Comparison of ENCODE assay signal across 8 mouse cellular contexts in the genomic region with DNA sequence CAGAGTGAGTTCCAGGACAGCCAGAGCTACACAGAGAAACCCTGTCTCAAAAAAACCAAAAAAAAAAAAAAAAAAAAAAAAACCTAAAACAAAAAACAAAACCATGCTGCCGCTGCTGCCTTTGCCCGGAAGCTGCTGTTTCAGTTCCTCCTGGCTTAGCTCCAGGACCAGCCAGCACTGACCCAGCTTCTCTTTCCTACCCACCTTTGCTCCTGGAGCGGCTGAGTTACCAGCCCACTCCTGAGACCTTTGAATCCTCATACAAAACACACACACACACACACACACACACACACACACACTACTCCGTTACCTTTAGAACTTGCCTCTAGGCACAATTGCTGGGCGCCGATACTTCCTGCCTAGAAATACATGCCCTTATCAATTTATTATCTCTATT. TPM values are rescaled to one million over a fixed set of nuclear protein-coding genes. Genes with fewer than 3 reads are reported as not detected.
DNase-seq lines count a peak whose midpoint lies in the region; ATAC-seq lines count a peak whose summit lies in the region.
"Had no signal": no experiment of that assay in that cellular context is flagged by ENCODE, and none has a peak within 500 bp of the region (broad histone marks: within the 10 kb centered on the region; RNA-seq: fewer than 3 reads in every experiment).

No protein-coding gene starts in this region.

- ATAC-seq in granulocyte monocyte progenitor cell, adult 5-6 weeks (replicated peaks; ENCODE audit: poor library complexity, severe bottlenecking) = peak; percentile 86

- H3K27me3 ChIP-seq in splenic B cell, adult 2 months (ENCODE audit: control insufficient read depth, insufficient read depth, low read length, poor library complexity, severe bottlenecking) = no peaks in the 10 kb centered on the region

- DNase-seq in spleen, postnatal 36 days (ENCODE audit: low spot score in 2 of 2) = peak; percentile 55 to 57
- DNase-seq in spleen, postnatal 14 days (ENCODE audit: low spot score in 2 of 2) = no peak
- peak; percentile 63 for DNase-seq in kidney, postnatal 14 days
- peak; percentile 81 for DNase-seq in splenic B cell, adult 2 months (ENCODE audit: low read depth, low spot score)
- no peak for DNase-seq in right cerebral cortex, adult 2 months (ENCODE audit: low spot score in 2 of 2)
- no peak for DNase-seq in ovary, postnatal 10 days (ENCODE audit: low spot score)
- DNase-seq: left cerebral cortex, postnatal 4 days had no signal

- H3K36me3 ChIP-seq in splenic B cell, adult 2 months (ENCODE audit: control insufficient read depth, insufficient read depth, low read length, poor library complexity, severe bottlenecking) = no peaks in the 10 kb centered on the region

RNA-seq across cellular contexts. Expression of a gene that starts 22.7 kb away (rescaled TPM):
- total RNA-seq in granulocyte monocyte progenitor cell, adult 5-6 weeks (2014; fragmentation: Nextera tagmentation) = 84.9 and 113 TPM in 2 replicates
- 11.7 and 19.3 TPM in 2 replicates for total RNA-seq in granulocyte monocyte progenitor cell, adult 5-6 weeks (2017)

RNA-seq across cellular contexts. Expression of a gene that starts 51.5 kb away (rescaled TPM):
- total RNA-seq in granulocyte monocyte progenitor cell, adult 5-6 weeks (2014; fragmentation: Nextera tagmentation) = 2.0 and 3.6 TPM in 2 replicates
- 0.99 and 1.3 TPM in 2 replicates for total RNA-seq in granulocyte monocyte progenitor cell, adult 5-6 weeks (2017)

RNA-seq across cellular contexts. Expression of a gene that starts 51.8 kb away (rescaled TPM):
- 0.51 TPM in 1 of 2 replicates, not detected in the other for total RNA-seq in granulocyte monocyte progenitor cell, adult 5-6 weeks (2014; fragmentation: Nextera tagmentation)
- 0.26 TPM in 1 of 2 replicates, not detected in the other for total RNA-seq in granulocyte monocyte progenitor cell, adult 5-6 weeks (2017)

Comparison
In these comparisons a context has a peak if more than half of its experiments do, and no peak if none do; other contexts are left out.
1. DNase-seq: peak in spleen, postnatal 36 days (2 of 2), kidney, postnatal 14 days (single experiment) and splenic B cell, adult 2 months (single experiment); none in spleen, postnatal 14 days (0 of 2), right cerebral cortex, adult 2 months (0 of 2) and ovary, postnatal 10 days (single experiment).